Mouse (Mus musculus): Measurements from ENCODE around the gene Glb1. TPM values are rescaled to one million over a fixed set of nuclear protein-coding genes. Genes with fewer than 3 reads are reported as not detected.
"Not testable (repeated sequence)": the region's sequence is repeated elsewhere in the genome, so short reads cannot be mapped to it uniquely, and the experiment has no call there.

Glb1 gene
- total RNA-seq, 2 experiments from 2014 or later: 38.4 to 42.1 TPM

DNA sequence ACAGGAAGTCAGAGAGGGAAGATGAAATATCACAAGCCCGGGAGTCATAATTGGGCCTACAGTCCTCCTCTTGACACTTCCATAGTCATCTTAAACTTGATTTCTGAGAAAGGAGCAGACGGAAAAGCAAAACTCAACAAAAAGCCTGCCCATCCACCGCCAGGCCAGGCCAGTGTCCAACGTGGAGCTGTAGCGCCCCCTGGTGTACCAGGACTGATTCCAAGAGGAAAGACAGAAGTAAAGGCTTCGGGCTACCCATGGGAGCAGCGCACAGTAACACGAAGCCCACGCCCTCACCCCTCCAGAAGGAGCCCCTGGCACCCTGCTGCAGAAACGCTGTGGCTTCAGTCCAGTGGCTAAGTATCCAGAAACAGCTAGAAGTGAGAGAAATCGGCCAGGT, 97.3 kb downstream of the Glb1 start:
- peak; percentile 68 for ATAC-seq (replicated peaks; ENCODE audit: poor library complexity)

DNA sequence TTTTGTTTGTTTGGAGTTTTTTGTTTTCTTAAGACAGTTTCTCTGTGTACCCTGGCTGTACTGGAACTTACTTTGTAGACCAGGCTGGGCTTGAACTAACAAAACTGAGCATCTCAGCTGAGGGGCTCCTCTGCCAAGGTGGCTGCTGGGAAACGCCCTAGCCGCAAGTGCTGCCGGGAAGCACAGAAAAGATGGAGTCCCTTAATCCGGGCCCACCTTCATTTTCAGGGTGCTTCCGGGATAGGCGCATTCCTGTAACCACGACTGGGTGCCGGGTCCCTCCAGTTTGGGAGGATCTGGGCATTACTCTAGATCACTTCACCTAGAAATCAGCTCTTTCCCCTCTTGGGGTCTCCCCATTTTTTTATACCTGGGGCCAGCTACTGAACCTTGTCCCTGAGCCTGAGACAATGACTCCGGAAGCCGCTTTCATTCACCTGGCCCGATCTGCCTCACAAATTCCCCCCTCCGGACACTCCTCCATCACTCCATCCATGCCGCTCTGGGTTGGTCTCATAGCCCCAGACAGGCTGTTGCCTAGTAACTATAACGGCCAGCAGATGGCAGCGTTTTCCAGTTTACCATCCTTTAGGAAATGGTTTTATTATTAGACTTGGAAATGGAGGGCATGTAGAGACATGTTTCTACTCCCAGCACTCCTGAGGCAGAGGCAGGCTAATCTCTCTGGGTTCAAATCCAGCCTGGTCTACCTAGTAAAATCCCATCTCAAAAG, 99.1 kb downstream of the Glb1 start:
- ATAC-seq (replicated peaks; ENCODE audit: poor library complexity): peak; percentile 52

DNA sequence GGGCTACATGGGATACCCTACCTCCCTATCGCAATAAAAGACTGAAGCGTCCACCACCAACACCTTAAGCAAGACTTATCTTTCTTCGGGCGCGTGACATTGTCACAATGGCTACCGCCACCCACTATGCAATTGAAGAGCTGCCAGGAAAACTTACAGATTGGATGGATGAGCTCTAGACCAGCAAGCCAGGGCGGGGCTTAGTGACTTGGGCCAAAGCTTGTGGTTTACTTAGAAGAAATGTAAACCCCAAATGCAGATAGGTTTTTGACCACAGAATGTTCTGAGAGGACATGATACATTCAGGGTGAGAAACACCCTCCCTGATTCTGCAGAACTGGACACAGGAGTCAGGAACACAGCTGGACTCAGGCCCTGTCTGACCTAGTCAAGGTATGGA, 100.2 kb downstream of the Glb1 start:
- peak; percentile 52 for ATAC-seq (replicated peaks; ENCODE audit: poor library complexity)

DNA sequence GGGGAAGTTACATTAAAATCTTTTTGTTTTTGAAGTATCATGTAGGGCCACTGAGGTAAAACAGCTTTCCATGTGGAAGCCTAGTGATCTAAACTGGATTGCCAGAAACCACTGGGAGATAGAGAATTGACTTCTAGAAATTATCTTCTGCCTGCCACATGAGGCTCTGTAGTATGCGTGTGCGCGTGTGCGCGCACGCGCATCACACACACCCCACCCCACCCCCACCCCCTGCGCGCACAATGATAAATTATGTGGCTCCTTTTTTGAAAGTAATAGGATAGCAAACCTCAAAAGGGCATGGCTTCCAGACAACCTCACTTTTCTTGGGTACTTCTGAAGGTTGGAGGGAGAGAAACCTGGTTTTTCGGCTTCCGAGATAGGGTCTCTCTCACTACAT, 101.0 kb downstream of the Glb1 start:
- ATAC-seq (replicated peaks; ENCODE audit: poor library complexity): no peak

DNA sequence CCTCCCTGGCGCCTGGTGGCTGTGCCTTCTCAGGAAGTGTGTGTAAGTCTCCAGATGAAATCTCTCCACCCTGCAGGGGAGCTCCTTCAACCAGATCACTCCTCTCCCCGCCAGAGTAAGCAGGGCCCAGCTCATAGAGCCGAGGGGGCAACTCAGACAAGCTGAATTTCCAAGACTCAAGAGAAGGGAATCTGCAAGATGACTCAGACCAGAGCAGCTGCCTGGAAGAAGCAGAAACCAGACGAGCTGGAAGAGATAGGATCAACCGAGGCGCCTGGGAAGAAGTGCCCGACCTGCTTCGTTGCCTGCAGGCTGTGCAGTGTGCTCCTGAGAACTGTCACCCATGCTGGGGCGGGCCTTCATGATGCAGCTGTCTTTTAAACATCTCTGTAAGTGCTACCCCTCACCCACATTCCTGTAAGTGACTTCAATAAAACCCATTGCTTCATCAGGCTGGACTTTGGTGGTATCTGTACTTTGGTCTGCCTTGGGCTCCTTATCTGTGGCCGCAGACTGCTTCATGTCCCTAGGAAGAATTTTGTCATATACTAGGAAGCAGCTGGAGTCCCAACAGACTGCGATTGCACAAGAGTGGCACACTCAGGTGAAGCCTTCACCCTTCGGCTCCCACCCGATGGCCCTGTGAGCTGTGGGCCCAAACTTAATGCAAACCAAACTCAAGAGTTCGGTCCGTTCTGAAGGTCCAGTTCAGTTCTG, 102.0 kb downstream of the Glb1 start:
- ATAC-seq (replicated peaks; ENCODE audit: poor library complexity): peak; percentile 27

DNA sequence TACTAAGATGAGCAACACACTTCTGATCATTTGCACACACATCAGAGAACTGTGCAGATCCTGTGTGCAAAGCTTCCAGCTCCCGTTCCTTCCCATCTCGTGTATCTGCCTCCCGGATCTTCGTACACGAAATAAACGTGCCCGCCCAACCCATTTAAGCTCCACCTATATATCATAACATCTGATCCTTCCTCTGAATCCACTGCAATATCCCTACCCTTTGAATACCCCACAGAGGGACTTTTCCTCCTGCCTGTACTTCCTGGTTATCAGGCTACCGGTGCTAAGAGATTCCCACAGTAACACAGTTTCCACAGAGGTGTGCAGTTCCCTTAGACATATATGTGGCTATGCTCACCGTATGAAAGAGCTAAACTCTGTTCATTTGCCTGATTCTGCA, 103.9 kb downstream of the Glb1 start, which contains the start of gene Ccr4:
Gene Ccr4, minus strand, starts transcription at position 101 of the 400 bp plus-strand sequence.
- no peak for ATAC-seq (replicated peaks; ENCODE audit: poor library complexity)

DNA sequence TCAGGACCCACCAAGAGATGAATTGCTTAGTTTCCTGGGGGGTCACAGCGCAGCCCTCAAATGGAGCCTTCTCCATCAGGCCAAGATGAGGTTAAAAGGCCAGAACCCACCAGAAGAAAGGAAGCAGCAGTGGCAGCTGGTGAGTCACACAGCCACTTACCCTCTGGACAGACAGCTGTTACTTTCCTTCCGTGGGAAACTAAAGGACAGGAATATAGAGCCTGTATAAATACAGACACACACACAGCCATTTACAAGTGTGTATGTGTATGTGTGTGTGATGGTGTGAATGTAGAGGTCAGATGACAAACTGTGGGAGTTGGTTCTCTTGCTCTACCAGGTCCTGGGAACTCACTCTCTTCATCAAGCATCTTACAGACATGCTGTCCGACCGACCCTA, 105.7 kb downstream of the Glb1 start:
- ATAC-seq (replicated peaks; ENCODE audit: poor library complexity): no peak

DNA sequence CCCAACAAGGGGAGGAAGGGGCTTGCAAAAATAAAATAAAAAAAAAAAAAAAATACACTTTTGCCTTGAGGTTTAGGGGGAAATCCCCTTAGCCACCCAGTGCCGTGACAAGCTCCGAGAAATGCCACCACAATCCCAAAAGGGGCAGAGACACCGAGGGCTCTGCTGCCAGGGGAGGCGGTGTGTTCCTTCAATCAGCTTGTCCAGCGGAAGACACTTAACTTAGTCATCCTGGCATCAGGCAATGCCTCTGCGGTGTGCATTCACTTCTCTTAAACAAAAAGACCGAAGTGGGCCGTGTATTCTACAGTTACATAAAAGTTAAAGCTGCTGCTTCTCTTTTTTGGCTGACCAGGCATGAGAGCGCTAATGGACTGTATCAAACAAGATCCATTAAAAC, 106.5 kb downstream of the Glb1 start:
- peak; percentile 74 for ATAC-seq (replicated peaks; ENCODE audit: poor library complexity)

DNA sequence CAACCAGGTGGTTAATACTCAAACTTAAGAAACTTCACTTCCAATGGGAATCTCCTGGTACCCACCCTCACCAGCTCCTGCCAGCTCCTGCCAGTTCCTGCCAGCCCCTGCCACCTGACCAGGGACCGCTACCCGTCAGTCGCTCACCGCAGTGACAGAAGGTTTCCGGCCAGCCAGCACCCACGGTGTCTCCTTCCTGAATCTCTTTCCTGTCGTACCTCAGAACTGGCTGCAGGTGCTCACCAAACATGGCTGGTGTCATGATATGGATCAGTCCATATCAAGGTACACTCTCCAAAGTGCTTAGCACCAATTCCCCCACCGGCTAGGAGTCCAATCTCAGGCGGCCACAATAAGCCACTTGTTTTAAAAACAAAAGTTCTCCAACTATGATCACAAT, 108.9 kb downstream of the Glb1 start:
- peak; percentile 32; the same call in 1 of the 2 replicates for ATAC-seq (replicated peaks; ENCODE audit: poor library complexity)

DNA sequence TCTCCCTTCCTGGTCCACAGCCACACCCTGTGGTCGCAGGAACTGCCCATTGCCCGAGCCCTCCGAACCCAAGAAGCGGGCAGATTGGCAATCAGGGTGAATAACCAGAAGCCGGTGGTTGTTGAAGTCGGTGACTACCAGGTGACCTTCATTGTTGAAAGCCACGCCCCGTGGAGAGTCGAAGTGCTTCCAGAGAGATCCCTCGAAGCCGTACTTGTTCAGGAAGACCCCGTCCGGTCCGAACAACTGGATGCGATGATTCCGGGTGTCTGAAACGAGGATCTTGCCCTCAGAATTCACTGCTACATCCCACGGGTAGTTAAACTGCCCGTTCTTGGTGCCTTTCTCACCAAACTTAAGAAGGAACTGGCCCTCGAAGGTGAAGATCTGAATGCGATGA, 112.0 kb downstream of the Glb1 start:
- ATAC-seq (replicated peaks; ENCODE audit: poor library complexity): no peak

DNA sequence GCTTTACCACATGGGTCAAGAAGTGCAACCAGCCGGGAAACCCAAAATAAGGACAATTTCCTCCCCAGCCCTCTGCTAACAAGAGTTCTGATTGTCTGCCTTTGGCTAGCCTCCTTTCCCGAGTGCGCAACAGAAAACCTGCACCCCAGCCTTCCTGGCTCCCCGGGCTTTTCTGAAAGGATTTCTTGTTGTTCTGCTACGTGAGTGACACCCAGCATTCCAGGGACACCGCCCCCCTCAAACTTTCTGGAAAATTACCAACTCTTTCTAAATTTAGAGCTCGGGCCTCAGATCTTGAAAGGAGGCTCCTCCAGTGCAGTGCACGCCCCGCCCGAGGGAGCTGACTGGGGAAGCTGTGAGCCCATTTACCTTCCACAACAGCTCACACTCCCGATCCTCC, 114.5 kb downstream of the Glb1 start, which contains the start of gene C130032M10Rik:
Gene C130032M10Rik, plus strand, starts transcription at position 334 of the 400 bp plus-strand sequence.
- no peak for ATAC-seq (replicated peaks; ENCODE audit: poor library complexity)

DNA sequence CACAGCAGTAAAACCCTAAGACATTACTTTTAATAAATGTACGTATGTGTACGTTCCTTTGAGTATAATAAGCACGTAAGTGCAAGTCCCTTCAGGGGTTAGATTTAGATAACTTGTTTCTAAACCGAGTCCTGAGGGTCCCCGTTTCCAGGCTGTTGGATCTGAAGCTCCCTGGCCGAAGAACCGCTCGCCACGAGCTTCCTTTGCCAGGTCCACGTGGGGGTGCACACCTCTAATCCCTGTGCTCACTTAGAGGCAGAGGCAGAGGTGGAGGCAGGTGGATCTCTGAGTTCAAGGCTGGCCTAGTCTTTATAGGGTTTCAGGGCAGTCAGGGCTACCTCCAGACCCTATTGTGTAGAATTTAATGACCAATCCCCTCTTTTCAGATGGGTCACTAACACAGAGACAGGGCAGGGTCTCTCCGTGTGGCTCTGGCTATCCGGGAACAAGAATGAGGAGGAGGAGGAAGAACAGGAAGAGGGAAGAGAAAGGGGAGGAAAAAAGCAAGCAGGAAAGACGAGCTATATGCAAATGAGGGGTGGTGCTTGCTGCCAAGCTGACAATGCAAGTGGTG, 117.1 kb downstream of the Glb1 start:
- ATAC-seq (replicated peaks; ENCODE audit: poor library complexity): no peak

DNA sequence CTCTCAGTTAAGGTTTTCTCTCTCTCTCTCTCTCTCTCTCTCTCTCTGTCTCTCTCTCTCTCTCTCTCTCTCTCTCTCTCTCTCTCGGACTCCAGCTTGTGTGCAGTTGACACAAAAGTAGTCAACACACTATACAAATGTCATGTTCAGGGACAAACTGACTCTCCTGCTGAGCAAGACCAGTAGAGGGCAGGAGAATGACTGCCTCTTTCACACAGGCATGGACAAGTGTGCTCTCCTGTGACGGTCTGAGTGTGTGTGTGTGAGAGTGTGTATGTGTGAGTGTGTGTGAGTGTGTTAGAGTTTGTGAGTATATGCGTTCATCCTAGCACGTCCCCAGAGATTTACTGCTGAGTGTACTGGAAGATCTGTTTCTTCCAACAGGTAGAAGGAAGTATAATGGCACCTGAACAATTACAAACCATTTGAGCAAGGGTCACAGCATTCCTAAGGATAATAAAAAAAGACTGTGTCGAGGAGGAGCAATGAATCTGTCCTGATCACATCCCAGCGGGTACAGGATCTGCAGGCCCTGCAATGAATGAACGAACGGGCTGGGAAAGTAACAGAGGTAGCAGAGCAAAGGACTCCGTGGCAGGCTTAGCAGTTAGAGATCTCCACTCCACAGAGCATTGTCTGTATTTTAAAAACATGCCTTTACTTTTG, 118.1 kb downstream of the Glb1 start:
- no peak for ATAC-seq (replicated peaks; ENCODE audit: poor library complexity)

DNA sequence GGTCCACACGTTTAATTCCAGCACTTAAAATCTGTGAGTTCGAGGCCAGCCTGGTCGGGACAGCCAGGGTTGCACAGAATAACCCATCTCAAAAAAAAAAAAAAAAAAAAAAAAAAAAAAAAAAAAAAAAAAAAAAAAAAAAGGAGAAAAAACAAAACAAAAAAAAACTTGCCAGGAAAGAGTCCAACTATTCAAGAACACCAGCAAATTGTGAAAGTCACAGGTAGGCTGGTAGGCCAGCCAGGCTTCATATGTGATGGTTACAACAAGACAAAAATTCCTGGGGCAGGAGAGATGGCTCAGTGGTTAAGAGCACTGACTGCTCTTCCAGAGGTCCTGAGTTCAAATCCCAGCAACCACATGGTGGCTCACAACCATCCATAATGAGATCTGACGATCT, 119.7 kb downstream of the Glb1 start:
- ATAC-seq (replicated peaks; ENCODE audit: poor library complexity): not testable (repeated sequence)

DNA sequence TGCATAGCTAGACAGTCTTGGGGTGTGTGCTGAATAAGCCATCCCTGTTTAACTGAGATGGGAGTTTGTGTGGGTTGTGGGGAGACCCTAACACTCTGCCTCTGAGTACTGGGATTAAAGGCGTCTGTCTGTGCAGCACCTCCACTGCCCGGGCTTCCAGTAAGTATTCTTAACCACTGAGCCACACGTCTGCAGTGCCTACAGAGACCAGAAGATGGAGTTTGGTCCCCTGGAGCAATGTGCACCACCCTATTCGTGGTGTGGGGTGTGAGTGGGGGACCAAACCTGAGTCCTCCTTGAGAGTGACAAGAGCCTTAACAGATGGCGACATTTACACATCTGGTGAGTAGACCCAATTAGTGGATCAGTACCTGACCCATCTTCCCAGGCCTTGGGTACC, 121.2 kb downstream of the Glb1 start:
- peak; percentile 50; the same call in 1 of the 2 replicates for ATAC-seq (replicated peaks; ENCODE audit: poor library complexity)

DNA sequence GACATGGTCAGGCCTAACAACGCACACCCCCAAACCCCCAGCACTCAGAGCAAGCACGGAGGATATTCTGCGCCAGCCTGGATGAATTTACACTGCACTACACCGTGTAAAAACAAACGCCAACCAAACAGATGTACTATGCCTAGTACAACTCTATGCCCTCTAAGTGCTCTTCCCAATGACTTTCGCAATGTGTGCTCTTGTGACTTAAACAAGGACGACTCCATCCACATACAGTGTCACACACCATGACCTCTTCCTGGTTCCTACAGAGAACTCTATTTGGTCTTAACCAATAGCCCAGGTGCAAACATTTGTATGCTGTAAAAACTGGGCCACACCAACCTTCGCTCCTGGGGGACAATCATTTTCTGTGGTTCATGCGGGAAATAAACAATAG, 121.6 kb downstream of the Glb1 start:
- ATAC-seq (replicated peaks; ENCODE audit: poor library complexity): peak; percentile 18; the same call in 1 of the 2 replicates

Other genes starting within 250 kb of the Glb1 start
- gene Bcl2a1c, start 70.9 kb upstream of the Glb1 start, total RNA-seq (2015): not detected in 2 replicates
- not detected in 2 replicates for gene Bcl2a1c, start 70.9 kb upstream of the Glb1 start, total RNA-seq (2017)
- gene Crtap, start 10.4 kb upstream of the Glb1 start, total RNA-seq (2015): 79.4 and 90.2 TPM in 2 replicates
- gene Crtap, start 10.4 kb upstream of the Glb1 start, total RNA-seq (2017): 22.0 and 33.4 TPM in 2 replicates
- 2.4 and 3.4 TPM in 2 replicates for gene Tmppe, start within 50 bp of the Glb1 start, total RNA-seq (2015)
- gene Tmppe, start within 50 bp of the Glb1 start, total RNA-seq (2017): 4.6 and 5.0 TPM in 2 replicates
- gene Ccr4, start 103.8 kb downstream of the Glb1 start, total RNA-seq (2015): not detected in 2 replicates
- gene Ccr4, start 103.8 kb downstream of the Glb1 start, total RNA-seq (2017): not detected in 2 replicates
- gene C130032M10Rik, start 114.6 kb downstream of the Glb1 start, total RNA-seq (2015): not detected in 2 replicates
- not detected in 2 replicates for gene C130032M10Rik, start 114.6 kb downstream of the Glb1 start, total RNA-seq (2017)
- gene Trim71, start 163.3 kb downstream of the Glb1 start, total RNA-seq (2015): 0.02 TPM in 1 of 2 replicates, not detected in the other
- not detected in 2 replicates for gene Trim71, start 163.3 kb downstream of the Glb1 start, total RNA-seq (2017)
- gene Cnot10, start 239.1 kb downstream of the Glb1 start, total RNA-seq (2015): 23.3 and 23.7 TPM in 2 replicates
- 48.1 and 55.7 TPM in 2 replicates for gene Cnot10, start 239.1 kb downstream of the Glb1 start, total RNA-seq (2017)

Data from megakaryocyte progenitor cell, adult 5-6 weeks (primary cell).